Mouse (Mus musculus) gastrocnemius, postnatal 4 days (tissue): Measurements from ENCODE around the gene Lrfn2. TPM values are rescaled to one million over a fixed set of nuclear protein-coding genes. Genes with fewer than 3 reads are reported as not detected.

Experiments used
- DNase-seq, 2 experiments: peaks; one replicate each; pipeline ENCODE4 v3.0.0; 2021 to 2022; ENCODE audit warnings: low spot score in 2 of 2, mixed read lengths in 2 of 2
- total RNA-seq, 2 experiments: library from RNA; stranded (reverse); gene quantifications; 2 replicates each; pipeline ENCODE4 v1.2.3; 2021

The Lrfn2 gene
- total RNA-seq, 2 experiments from 2014 or later: 0.65 to 0.74 TPM

DNA sequence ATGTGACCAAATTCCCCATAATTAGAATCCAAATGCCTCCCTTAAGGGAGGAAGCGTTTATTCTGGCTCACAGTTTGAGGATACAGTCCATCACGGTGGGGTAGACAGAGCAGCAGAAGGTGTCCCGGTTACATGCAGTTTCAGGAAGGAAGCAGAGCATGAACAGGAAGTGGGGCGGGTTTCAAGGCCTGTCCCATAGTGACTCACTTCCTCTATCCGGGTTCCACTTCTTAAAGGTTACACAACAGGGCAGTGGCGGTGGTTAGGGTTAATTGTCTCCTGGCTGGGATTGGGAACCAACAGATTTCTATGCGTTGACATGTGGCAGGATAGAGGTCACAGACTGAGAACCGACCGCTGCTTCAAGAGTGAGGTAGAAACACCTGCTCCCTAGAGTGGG is 31.6 kb downstream of the Lrfn2 start:
- DNase-seq: no peak

DNA sequence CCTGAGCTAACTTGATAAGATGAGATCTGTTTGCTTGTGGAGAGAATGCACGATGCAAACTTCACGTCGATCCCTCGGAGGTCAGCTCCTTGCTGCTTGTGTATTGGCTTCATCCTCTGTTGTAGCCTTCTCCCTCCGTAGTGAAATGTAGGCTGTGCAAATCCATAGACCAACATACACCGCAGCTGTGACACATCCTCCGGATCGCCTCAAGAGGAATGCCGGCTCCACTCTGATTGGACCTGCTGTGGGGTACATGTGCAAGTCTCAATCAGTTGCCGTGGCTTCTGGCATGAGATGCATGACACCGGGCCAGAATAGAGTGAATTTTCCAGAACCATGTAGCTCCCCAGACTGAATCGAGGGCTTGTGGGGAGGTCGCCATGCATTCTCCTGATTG is 36.1 kb downstream of the Lrfn2 start:
- no peak for DNase-seq

DNA sequence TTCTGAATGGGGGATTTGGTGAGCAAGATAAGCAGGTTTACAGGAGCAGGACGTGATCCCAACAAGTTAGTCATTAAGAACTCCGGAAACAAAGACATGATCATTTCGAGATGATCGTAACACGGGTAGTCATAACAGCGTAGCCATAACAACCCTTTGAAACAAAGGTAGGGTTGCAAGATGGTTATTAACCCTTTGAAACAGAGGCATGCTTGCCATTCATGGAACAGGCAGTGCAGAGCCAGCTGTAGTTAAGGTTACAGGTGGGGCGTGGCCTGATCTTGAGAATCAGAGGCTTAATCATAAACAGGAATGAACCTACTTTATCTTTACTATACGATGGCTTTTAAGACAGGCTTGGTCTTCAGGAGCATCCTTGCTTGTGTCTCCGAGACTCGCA is 39.1 kb downstream of the Lrfn2 start:
- no peak for DNase-seq

DNA sequence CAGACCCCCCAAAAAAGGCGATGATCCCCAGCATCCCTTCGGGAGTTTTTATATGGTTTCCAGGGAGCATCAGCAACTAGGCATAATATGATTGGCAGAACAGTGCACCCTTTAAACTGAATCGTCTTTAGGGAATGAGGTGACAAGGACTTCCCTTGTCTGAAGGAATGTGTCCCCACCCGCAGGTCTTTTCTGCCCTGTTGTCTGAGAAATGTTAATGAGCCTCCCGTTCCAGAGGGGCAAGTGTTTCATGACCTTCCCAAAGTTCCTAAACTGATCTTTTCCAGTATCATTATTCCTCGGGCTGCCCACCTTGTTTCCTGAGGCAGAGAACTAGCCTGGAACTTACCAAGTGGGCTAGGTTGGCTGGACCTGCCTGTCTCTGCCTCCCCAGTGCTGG is 40.7 kb downstream of the Lrfn2 start:
- no peak for DNase-seq

DNA sequence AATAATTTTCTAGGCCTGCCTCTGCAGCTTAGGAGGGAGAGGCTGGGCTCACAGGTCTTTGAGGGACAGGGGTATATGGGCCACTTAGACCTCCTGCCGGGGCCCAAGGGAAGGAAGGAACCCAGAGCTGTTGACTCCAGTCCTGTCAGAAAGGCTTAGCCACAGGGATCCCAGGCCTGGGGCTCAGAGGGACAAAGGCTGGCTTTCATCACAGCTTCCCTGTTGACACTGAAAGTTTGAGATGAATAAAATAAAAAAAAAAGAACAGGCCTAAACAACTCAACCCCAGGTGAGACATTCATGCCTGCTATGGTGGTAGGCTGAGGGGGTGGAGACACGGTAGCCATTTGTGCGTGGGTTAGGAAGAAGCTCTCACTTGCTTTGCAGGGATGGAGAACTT is 41.2 kb downstream of the Lrfn2 start:
- DNase-seq: no peak

DNA sequence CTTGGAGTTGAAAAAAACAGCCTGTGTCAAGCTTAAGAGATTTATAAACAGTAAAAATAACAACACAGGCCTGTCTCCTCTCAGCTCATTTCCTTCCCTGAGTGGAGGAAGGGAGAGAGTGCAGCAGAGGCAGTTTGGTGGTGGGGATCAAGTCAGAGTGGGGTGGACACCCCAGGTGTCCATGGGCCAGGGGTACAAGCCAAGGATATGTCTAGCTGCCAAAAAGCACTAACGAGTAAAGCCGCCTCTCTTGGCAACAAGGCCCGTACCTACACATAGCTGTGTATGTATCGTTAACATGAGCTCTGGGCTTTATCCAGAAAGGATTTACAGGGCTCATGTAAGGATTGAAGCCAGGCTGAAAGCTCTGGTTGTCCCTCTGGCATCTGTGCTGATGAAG is 42.9 kb downstream of the Lrfn2 start:
- DNase-seq: no peak

DNA sequence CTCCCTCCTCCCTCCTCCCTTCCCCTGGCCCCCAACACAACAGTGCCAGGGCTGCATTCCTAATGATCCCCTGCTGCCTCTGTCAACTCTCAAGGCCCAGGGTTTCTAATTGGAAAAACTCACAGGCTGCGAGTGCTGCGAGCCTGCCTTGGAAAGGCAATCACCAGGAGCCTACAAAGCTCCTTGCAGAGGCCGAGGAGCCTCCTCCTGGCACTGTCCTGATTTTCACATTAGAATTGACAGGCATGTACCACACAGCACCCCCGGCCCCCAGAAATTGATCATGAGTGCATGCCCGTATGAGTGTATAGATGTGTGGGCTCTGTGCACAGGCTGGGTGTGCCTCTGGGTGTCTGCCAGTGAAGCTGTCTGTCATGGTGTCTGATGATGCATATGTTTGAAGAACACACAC is 44.4 kb downstream of the Lrfn2 start:
- DNase-seq: no peak

DNA sequence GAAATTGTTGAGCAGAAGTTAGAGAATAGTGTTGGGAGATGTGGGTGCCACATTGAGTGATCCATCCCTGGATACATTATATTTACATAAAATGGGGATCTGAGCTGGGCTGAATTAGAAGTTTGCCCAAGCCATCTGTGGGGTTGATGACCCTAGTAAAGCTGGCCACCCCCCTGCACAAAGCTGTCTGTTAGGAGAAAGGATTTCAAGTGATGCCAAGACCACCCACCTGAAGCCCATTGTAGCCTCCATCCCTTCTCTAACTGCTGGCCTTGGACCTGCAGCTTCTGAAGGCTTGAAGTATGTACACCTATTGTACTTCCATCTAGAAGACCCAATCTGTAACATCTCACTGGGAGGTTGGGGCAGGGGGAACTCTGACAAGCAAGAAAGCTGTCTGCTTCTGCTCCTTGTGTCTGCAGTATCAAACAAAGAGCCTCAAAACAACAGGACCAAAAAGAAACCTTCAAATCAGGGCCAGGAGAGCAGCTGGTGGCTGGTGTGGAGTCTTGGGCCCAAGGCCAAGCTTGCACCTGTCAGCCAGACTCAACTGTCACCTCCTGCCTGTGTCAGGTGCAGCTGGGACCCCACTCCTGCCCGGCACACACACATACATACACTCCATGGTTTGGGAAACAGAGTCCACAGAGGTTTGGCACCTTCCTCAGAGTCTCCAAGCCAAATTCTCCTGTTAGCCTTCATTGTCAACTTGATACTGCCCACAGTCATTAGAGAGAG is 63.2 kb downstream of the Lrfn2 start:
- DNase-seq: no peak

DNA sequence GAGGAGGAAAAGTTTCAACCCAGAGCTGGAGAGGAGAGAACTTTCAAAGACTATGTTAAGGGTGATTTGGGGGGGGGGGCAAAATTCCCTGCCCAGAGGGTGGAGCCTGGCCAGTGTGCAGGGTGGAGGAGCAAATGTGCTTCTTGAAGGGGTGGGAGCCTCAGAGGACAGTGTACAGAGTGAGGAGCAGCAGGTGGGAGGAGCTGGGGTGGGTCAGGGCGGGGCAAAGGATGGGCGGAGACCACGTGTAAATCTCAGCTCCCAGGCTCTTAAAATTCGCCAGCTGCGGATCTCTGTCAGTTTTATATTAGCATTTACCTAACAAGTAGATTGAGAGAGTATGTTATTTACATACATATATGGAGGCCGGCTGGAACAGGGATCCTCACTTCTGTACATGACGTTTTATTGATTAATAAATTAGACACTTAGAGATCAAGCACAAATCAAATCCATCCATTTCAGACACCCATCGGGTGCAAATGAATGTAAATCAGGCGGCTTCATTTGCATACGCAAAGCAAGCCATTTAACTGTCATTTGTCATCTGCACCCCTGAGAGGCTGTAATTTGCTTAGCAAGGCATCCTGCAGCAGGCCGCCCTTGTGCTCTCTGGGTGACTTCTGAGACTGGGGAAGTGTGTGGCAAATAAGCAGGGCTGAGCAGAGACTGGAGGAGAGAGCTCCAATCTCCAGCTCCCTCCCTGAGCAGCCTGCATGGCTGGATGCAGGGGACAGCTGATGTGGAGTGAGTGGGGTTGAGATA is 67.5 kb downstream of the Lrfn2 start:
- DNase-seq: no peak

DNA sequence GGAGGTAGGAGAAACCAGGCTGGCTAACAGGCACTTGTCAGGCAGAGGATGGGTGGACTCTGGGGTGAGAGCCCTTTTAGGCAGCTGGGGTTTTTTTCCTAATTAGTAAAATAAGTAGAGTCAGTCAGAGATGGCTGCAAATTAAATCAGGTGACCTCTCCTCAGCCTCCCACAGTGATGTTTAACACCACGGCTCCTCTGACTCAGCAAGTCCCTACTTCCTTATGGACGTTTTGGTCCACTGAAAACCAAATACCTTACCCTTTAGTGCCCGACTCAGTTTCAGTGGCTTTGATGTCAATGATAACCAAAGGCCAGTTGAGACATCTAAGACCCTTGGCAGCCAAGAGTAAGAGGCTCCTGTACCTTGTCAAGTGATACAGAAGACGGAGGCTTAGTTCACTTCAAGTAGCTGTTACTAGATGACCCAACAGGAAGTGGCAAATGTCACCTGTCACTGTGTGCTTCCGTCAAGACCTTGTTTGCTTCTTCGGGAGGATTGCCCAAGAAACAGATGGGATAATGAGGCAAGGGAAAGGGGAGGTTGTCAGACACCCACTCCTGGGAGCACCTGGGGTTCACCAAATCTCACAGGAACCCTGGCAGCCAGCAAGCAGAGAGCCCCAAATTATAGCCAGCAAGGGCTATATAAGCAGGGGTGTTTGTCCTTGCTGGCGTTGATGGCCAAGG is 77.3 kb downstream of the Lrfn2 start:
- no peak for DNase-seq

DNA sequence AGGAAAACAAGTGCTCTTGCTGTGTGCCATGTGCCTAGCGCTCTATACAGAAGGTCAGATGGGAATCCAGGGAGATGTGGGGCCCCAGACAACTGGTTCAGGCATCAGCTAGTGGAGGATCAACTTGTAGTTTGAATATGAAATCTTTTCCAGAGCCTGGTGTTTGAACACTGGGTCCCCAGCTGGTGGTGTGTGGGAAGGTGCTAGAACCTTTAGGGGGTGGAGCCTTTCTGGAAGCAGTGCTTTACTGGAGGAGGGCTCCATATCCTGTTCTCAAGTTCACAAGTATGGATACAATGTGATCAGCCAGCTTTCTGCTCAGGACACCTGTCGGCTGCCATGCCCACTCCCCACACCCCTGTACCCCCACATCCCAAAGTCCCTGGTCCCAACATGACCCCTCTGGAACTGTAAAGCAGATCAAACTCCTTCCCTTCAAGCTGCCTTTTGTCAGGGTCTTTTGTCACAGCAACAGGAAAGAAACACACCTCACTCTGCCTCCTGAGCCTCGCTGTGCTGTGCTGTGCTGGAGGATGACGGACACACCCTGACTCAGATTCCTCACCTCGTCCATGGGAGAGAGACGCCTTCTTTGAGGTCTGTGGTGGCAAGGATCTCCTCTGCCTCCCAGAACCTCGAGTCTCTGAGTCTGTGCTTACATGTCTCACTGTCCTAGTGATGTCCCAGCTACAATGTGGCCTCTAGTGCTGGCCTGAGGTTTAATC is 81.9 kb downstream of the Lrfn2 start:
- no peak for DNase-seq

DNA sequence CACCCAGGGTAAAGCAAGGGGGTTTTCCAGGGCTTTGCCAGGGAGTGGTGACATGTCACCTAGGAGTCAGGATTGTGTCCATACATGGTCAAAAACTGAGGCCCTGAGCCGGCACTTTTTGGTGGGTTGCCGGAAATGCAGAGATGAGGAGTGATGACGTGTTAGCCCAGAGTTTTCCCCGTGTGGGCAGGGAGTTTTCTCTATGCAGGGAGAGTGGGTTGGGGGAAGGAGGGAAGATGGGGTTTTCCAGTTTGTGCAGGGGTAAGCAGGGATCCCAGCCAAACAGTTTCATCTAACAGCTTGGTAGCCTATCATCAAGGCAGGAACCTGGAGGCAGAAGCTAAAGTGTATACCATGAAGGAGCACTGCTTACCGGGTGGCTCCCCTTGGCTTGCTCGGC is 83.2 kb downstream of the Lrfn2 start:
- no peak for DNase-seq

DNA sequence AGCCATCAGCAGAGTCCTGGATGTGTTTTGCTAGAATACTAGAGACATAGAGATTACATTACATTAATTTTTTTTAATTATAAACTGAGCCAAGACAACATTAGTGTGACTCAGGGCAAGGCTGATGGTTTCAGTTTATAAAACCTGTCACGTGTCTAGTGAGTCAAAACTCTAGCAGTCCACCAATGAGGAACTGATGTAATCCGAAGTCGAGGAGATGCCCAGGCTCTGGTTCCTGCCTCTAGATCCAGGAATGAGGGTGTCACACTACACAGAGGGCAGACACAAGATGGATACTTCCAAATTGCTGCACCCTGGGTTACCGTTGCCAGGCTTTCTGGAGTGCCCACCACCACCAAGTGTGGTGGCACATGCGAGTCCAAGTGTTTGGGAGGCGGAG is 84.0 kb downstream of the Lrfn2 start:
- DNase-seq: no peak

DNA sequence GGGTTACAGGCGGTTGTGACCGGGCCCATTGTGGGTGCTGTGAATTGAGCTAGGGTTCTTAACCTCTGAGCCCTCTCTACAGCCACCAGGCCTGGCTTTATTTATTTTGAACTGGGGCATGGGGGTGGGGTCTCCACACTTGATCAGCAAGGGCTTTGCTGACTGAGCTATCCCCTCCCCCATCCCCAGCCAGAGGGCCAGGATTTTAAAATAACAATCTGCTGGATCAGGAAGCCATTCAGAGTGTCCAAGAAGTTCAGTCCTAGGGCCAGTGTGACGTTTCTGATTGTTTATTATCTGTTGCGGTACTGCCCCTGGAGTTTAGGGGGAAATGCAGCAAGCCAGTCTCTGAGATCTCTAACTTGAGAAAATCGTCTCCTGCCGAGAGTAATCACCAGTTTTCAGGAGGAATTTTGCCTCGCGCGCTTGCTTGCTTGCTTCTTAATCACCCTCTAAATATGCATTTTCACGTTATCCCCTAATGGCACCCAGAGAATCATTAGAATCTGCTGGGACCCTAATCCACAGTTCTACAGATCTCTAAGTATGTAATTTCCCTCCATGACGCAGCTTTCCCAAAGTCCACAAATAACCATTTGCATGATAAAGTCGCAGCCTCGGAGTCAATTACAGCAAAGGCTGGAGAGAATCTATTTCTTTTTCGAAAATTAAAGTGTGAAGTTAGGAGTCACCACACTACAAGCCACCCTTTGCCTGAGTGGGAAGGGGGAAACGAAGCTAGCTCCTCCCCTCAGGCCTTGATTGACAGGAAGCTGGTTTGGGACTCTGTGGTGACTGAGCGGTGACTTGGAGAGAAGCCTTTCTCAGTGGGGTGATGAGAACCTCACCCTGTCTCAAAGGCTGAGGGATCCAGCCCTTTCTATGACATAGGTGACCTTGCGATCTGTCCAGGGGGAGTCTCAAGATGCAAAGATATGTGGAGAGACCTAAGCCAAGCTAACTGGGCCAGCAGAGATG is 85.5 kb downstream of the Lrfn2 start:
- no peak for DNase-seq

DNA sequence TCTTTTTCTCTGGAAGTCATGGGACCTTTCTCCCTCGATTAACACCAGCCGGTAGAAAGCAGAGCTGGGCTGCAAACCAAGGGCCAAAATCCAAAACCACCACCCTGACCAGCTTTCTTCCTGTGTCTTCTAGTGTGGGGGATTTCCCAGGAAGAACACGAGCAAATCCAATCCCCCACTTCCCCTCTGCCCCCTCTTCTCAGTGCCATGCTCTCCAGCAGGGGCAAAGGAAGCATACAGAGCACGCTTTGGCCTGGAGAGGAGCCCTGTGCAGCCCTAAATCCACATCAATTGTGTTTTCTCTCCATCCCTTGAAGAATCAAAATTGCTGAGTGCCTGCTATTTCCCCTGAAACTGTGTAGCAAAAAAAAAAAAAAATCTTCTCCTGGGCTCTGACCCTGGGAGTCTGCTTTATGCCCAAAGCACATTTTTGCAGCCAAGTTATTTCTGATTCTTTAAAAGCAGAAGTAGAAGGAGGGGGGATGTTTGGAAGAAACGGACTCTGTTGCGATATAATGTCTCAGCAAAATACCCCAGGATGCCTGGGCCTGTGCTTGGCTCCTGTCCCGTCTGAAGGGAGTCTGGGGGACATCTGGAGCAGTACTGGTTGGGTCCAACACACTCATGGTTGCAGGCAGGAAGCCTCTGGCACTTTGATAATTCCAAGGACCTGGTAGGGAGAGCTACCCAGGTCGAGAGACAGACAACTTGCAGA is 86.8 kb downstream of the Lrfn2 start:
- DNase-seq: no peak

DNA sequence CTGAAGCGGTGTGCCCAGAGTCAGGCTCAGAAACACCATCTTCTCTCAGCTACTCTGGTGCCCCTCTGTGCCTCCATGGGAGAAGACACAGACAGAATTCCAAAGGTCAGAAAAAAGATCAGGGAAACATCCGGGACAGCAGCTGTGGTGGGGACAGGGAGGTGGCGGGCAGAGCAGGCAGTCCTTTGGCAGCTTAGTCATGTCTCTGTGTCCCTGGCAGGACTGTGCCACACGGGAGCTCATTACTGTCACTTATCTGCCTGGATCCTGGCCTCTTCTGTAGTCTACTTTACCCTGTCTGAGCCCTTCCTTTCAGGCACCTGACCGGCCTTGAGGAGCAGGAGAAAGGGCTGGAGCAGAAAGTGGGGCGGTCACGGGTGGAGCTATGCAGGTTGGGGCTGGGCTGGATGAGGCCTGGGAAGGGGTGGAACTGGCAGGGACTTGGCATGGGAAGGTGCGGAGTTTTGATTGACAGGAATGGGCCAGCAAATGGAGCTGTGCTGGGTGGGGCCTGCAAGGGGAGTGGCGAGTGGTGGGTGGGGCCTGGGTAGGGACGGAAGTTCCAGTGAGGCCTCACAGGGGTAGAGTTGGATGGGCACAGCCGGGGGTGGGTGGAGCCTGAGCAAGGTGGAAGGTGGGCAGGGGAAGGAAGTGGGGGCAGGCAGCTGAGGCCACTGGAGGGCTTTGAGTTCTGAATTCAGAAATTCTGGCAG is 97.5 kb downstream of the Lrfn2 start:
- DNase-seq: peak in 1 of 2 experiments; percentile 25

DNA sequence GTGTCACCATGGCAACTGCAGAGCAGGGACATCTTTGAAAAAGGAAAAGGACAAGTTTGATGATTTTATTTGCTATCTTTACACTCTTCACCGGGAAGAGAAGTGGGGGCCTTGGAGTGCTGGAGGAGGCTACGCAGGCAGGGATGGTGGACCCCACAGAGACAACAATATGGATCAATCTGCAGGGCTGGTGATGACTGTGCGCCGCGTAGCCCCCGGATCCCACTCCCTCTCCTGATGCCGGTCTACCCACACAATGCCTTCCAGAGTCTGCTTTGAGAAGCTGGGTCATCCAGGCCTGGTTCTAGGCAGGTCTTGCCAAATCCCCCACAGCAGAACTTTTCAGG is 98.1 kb downstream of the Lrfn2 start:
- DNase-seq: no peak

DNA sequence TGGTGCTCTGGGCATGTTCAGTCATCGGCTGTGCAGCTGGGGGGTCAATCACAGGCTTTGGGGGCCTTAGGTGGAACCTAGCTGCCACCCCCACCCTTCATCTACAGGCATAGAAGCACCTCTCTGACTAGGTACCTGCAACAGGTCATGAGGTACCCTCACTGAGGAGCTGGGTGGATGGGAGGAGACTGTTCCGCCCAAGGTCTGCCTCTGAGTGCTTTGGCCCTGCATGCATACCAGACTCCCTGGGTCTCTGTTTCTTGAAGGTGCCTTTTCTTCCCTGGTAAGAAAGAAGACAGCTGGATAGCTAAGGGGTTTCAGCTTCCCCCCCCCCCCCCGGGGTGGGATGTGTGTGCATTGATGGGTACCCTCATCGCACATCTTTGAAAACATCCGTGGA is 98.7 kb downstream of the Lrfn2 start:
- DNase-seq: no peak

DNA sequence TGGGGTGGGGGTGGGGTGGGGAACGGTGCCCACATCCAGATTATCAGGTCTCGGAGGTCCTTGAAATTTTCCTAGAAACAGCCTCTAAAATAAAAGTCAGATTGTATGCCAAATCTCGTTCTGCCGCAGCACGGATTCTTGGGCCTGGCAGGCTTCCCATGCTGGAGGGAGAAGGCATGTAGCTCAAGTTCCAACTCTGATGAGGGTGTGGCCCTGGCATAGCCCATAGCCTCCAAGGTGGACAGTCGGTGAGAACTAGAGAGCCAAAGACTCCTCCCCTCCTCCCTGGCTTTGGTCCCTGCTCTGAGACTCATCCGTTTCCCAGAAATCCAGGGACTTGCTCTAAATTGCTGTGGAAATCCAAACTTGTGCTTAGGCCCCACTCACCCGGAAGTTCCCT is 99.6 kb downstream of the Lrfn2 start:
- peak; percentile 47 to 68 for DNase-seq
